Mouse (Mus musculus): ENCODE data around the gene G6pdx.

Gene G6pdx

DNA sequence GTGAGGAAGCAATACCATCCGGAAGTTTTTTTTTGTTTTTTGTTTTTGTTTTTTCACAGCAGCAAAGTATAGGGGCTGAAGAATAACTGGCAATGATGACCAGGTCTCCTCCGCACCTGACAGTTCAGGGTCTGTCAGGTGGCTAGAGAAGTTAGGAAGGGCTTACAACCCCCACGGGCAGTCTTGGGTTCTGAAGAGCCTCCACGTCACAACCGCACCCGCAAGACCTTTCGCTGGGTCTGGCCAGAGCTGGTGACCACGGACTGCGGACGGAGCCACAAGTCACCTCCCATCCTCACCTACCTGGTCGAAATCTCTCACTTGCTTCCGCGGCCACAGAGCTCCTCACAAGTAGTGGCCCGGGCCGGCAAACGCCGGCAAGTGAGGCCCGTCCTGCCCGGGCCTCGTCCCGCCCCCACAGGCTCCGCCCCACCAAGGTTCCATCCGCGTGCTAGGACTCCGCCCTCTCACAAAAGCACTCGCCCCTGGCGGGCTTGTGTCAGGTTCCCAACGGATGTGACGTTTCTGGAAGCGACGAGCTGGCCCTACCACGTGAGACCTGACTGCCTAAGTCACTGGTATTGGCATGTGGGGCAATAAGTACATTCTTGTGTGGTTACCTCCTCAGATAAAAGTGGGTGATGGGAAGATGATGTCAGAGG lies 56.0 kb downstream of the G6pdx start, which contains the start of the genes Ubl4a and Slc10a3:
TSS of gene Ubl4a (minus strand) at position 331 of the 662 bp plus-strand sequence.
TSS of gene Slc10a3 (minus strand) at position 462 of the 662 bp plus-strand sequence.
- POLR2A ChIA-PET, result interaction anchor here (0.6 to 6.6 kb wide), 55 partner anchors 10 to 657 kb away, joined by 3 to 106 read pairs (median 4); partner anchors contain the start of genes Emd (in 3 of the 4), G6pdx (in 3 of the 4), Rpl10 (in 3 of the 4) and Fam3a (in 2 of the 4)
- CTCF ChIA-PET, result interaction anchor here (0.6 to 1.4 kb wide), 6 partner anchors 20 to 341 kb away, joined by 3 to 9 read pairs (median 4); partner anchors contain the start of genes Flna (in 1 of the 4) and Lage3 (in 1 of the 4)

DNA sequence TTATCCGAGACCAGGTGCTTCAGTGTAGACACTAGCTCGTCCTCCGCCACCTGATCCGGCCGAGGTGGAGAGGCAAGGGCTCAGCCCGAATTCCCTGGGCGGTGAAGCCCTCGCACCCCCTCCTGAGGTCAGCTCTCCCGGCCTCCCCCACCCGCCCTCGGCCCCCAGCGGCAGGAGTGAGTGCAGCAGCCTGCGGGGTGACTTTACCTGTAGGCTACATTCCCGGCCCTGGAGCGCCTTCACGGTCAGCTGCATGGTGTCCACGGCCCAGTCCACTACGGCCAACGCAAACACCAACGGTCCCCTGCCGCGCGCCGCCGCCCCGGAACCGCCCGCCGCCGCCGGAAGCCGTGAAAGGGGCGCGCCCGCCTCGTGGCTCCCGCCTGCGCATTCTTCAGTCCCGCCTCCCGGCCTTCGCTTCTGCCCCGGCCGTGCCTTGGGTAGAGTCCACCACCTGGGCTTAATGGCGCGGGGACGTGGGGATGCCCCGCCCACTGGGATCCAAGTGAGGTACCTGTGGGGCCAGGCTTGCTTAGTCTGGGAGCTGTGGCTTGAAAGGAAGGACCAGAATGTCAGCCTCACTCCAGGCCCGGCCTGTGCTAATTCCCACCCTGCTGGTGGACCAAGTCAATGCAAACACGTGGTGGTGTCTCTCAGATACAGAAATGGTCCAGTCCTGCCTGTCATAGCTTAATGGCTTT lies 60.6 kb downstream of the G6pdx start:
- ChIA-PET POLR2A (interaction anchor here (0.7 to 6.6 kb wide), 43 partner anchors 9 to 453 kb away, joined by 3 to 106 read pairs (median 4); partner anchors contain the start of genes Rpl10 (in 4 of the 4), Fam3a (in 3 of the 4), Ikbkg (in 3 of the 4) and G6pdx (in 2 of the 4)), CTCF (interaction anchor here in 3 of 4 experiments (0.5 to 2.0 kb wide), 4 partner anchors 9 to 120 kb away, joined by 3 to 9 read pairs (median 4); no protein-coding TSS in a partner anchor)

DNA sequence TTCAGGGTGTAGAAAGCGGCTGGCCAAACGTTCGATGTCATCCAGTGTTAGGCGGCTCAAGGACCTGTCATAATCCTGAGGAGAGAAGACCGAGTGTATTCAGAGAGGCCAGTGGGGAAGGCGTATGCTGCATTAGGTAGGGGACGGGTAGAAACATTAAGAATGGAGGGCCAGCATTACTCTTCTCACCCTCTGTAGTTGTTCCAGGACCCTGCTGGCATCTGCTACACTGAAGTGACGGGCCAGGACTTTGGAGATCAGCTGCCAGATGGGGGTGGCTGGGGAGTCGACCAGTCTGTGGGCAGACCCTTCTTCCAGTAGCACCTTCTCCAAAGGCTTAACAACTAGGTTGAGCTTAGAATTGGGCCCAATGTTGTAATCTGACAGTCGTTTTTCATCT lies 61.5 kb downstream of the G6pdx start:
- CTCF ChIA-PET, result interaction anchor here in 2 of 4 experiments (1.2 to 2.0 kb wide), 5 partner anchors 10 to 344 kb away, joined by 3 to 9 read pairs (median 3); partner anchors contain the start of gene Irak1 (in 1 of the 2)
- POLR2A ChIA-PET, result interaction anchor here (0.8 to 6.6 kb wide), 26 partner anchors 8 to 453 kb away, joined by 3 to 106 read pairs (median 4); partner anchors contain the start of genes Rpl10 (in 4 of the 4), Fam3a (in 2 of the 4), G6pdx (in 2 of the 4) and Gdi1 (in 2 of the 4)
